Mouse (Mus musculus) MEL (cell line): ENCODE measurements at regions not wholly inside any gene's neighbourhood (a gene's known extent, or its start where the extent isn't known, plus 50 kb on each side); places are given as distances from the start of the nearest gene placed in this dataset.

ENCODE experiments used
- DNase-seq: peaks from one replicate; pipeline ENCODE4 v3.0.0; 2011; ENCODE audit warnings: low read depth, low spot score
- H3K27ac ChIP-seq: 2 replicates; pipeline ENCODE4 v1.5.1; 2012; ENCODE audit warnings: low read depth, mild to moderate bottlenecking, control low read depth, low read length, moderate library complexity; ENCODE audit not compliant: control insufficient read depth
- H3K27me3 ChIP-seq, 2 experiments: fragments of 150-350 bp in 1 of 2; sonication (generic) in 1 of 2; 2 replicates each; pipeline ENCODE4 v1.6.1; 2012; ENCODE audit warnings: low read length in 2 of 2, mild to moderate bottlenecking in 2 of 2, improper control_type of control experiment in 1 of 2, moderate library complexity in 1 of 2; ENCODE audit not compliant: insufficient read depth in 2 of 2, control insufficient read depth in 1 of 2
- H3K36me3 ChIP-seq, 2 experiments: 2 replicates each; pipeline ENCODE4 v1.6.1; 2012 to 2014; ENCODE audit warnings: low read length in 2 of 2, improper control_type of control experiment in 1 of 2, inconsistent platforms in 1 of 2, mild to moderate bottlenecking in 1 of 2; ENCODE audit not compliant: insufficient read depth in 2 of 2, control insufficient read depth in 1 of 2
- H3K4me1 ChIP-seq, 2 experiments: fragments of 150-350 bp in 1 of 2; sonication (generic) in 1 of 2; 2 replicates each; pipeline ENCODE4 v1.6.1; 2012; ENCODE audit warnings: low read length in 2 of 2, improper control_type of control experiment in 1 of 2, mild to moderate bottlenecking in 1 of 2; ENCODE audit not compliant: insufficient read depth in 2 of 2, control insufficient read depth in 1 of 2
- H3K4me3 ChIP-seq, 2 experiments: fragments of 150-350 bp in 1 of 2; sonication (generic) in 1 of 2; 2 replicates each; pipeline ENCODE4 v1.5.1; 2012; ENCODE audit warnings: low read depth in 2 of 2, low read length in 2 of 2, mild to moderate bottlenecking in 2 of 2, moderate library complexity in 2 of 2, control low read depth in 1 of 2, improper control_type of control experiment in 1 of 2; ENCODE audit not compliant: control insufficient read depth in 1 of 2, insufficient read depth in 1 of 2
- H3K79me2 ChIP-seq: 2 replicates; pipeline ENCODE4 v1.6.1; 2012; ENCODE audit warnings: mild to moderate bottlenecking, low read length, moderate library complexity; ENCODE audit not compliant: control insufficient read depth, poor library complexity, insufficient read depth
- H3K9ac ChIP-seq: 2 replicates; pipeline ENCODE4 v1.6.1; 2012; ENCODE audit warnings: low read depth, mild to moderate bottlenecking, control low read depth, low read length, moderate library complexity; ENCODE audit not compliant: control insufficient read depth, poor library complexity, severe bottlenecking
- H3K9me3 ChIP-seq: fragments of 150-350 bp; sonication (generic); replicated peaks from 2 replicates; pipeline ENCODE4 v1.6.1; 2012; ENCODE audit warnings: mild to moderate bottlenecking, low read length, improper control_type of control experiment, moderate library complexity; ENCODE audit not compliant: insufficient read depth
- CHD1 ChIP-seq: IDR thresholded peaks from 2 replicates; pipeline ENCODE4 v1.6.1; 2012; ENCODE audit warnings: low read depth, mild to moderate bottlenecking, inconsistent platforms, low read length, improper control_type of control experiment
- CHD2 ChIP-seq: IDR thresholded peaks from 2 replicates; pipeline ENCODE4 v1.6.1; 2011; ENCODE audit warnings: low read length, improper control_type of control experiment
- ELF1 ChIP-seq: IDR thresholded peaks from 2 replicates; pipeline ENCODE4 v1.6.1; 2014; ENCODE audit warnings: low read depth, mild to moderate bottlenecking, inconsistent platforms, low read length, improper control_type of control experiment, moderate library complexity
- EP300 ChIP-seq, 2 experiments: IDR thresholded peaks; 2 replicates each; pipeline ENCODE4 v1.6.1; 2011; ENCODE audit warnings: improper control_type of control experiment in 2 of 2, low read length in 2 of 2, low read depth in 1 of 2, mild to moderate bottlenecking in 1 of 2
- GATA1 ChIP-seq: IDR thresholded peaks from 2 replicates; pipeline ENCODE4 v1.6.1; 2011; ENCODE audit warnings: low read depth, low read length, improper control_type of control experiment
- HCFC1 ChIP-seq: IDR thresholded peaks from 2 replicates; pipeline ENCODE4 v1.6.1; 2012; ENCODE audit warnings: low read depth, mild to moderate bottlenecking, inconsistent platforms, low read length, improper control_type of control experiment, moderate library complexity
- KAT2A ChIP-seq: conservative IDR thresholded peaks from 2 replicates; pipeline ENCODE4 v1.6.1; 2012; ENCODE audit warnings: low read depth, low read length, improper control_type of control experiment, inconsistent platforms
- MAX ChIP-seq: IDR thresholded peaks from 2 replicates; pipeline ENCODE4 v1.6.1; 2011; ENCODE audit warnings: low read length, improper control_type of control experiment
- MAZ ChIP-seq: IDR thresholded peaks from 2 replicates; pipeline ENCODE4 v1.6.1; 2012; ENCODE audit warnings: low read depth, mild to moderate bottlenecking, inconsistent platforms, low read length, improper control_type of control experiment
- MEF2A ChIP-seq: IDR thresholded peaks from 2 replicates; pipeline ENCODE4 v1.6.1; 2014; ENCODE audit warnings: low read depth, mild to moderate bottlenecking, inconsistent platforms, low read length, improper control_type of control experiment; ENCODE audit not compliant: poor library complexity, insufficient replicate concordance, severe bottlenecking; ENCODE audit errors: extremely low read depth
- MXI1 ChIP-seq: IDR thresholded peaks from 2 replicates; pipeline ENCODE4 v1.6.1; 2011; ENCODE audit warnings: mild to moderate bottlenecking, low read depth, low read length, improper control_type of control experiment
- MYC ChIP-seq: IDR thresholded peaks from 2 replicates; pipeline ENCODE4 v1.6.1; 2011; ENCODE audit warnings: low read depth, mild to moderate bottlenecking, low read length, improper control_type of control experiment, moderate library complexity
- NELFE ChIP-seq: IDR thresholded peaks from 2 replicates; pipeline ENCODE4 v1.6.1; 2011; ENCODE audit warnings: low read depth, low read length, improper control_type of control experiment
- POLR2A ChIP-seq, 2 experiments: IDR thresholded peaks; 2 replicates each; pipeline ENCODE4 v1.6.1; 2011 to 2012; ENCODE audit warnings: low read length in 2 of 2, mild to moderate bottlenecking in 2 of 2, control low read depth in 1 of 2, improper control_type of control experiment in 1 of 2, low read depth in 1 of 2, moderate library complexity in 1 of 2; ENCODE audit not compliant: control insufficient read depth in 1 of 2, insufficient read depth in 1 of 2, poor library complexity in 1 of 2
- POLR2AphosphoS5 ChIP-seq: IDR thresholded peaks from 2 replicates; pipeline ENCODE4 v1.6.1; 2012; ENCODE audit warnings: low read depth, borderline replicate concordance, mild to moderate bottlenecking, inconsistent platforms, low read length, moderate library complexity, mixed read lengths
- SIN3A ChIP-seq: IDR thresholded peaks from 2 replicates; pipeline ENCODE4 v1.6.1; 2012; ENCODE audit warnings: low read length, improper control_type of control experiment, inconsistent platforms
- SMC3 ChIP-seq: IDR thresholded peaks from 2 replicates; pipeline ENCODE4 v1.6.1; 2011; ENCODE audit warnings: low read depth, low read length, improper control_type of control experiment
- TCF12 ChIP-seq: IDR thresholded peaks from 2 replicates; pipeline ENCODE4 v1.6.1; 2014; ENCODE audit warnings: low read depth, mild to moderate bottlenecking, inconsistent platforms, low read length, improper control_type of control experiment, moderate library complexity
- UBTF ChIP-seq: IDR thresholded peaks from 2 replicates; pipeline ENCODE4 v1.6.1; 2012; ENCODE audit warnings: low read depth, mild to moderate bottlenecking, inconsistent platforms, low read length, improper control_type of control experiment, moderate library complexity, borderline replicate concordance; ENCODE audit not compliant: insufficient read depth
- USF1 ChIP-seq: IDR thresholded peaks from 2 replicates; pipeline ENCODE4 v1.6.1; 2014; ENCODE audit warnings: low read depth, mild to moderate bottlenecking, inconsistent platforms, low read length, improper control_type of control experiment, moderate library complexity
- USF2 ChIP-seq, 2 experiments: IDR thresholded peaks; 2 replicates each; pipeline ENCODE4 v1.6.1; 2011 to 2012; ENCODE audit warnings: improper control_type of control experiment in 2 of 2, low read length in 2 of 2, borderline replicate concordance in 1 of 2, inconsistent platforms in 1 of 2, low read depth in 1 of 2, mild to moderate bottlenecking in 1 of 2; ENCODE audit not compliant: insufficient read depth in 1 of 2
- ZC3H11A ChIP-seq: IDR thresholded peaks from 2 replicates; pipeline ENCODE4 v1.6.1; 2012; ENCODE audit warnings: low read depth, mild to moderate bottlenecking, inconsistent platforms, low read length, improper control_type of control experiment

- no peak overlapping the region for H3K4me3 ChIP-seq
- TF ChIP-seq SIN3A (no peak), MXI1 (no peak), MEF2A (no peak), UBTF (no peak), MYC (no peak), SMC3 (no peak), KAT2A (no peak), MAX (no peak), HCFC1 (no peak), CHD2 (no peak), MAZ (no peak), NELFE (no peak), EP300 (IDR thresholded peaks at IDR 0.05; ENCODE audit: low read depth in 1 of 2, low read length in 2 of 2) (no peak), USF1 (no peak), POLR2AphosphoS5 (no peak), GATA1 (no peak), TCF12 (no peak), USF2 (IDR thresholded peaks at IDR 0.05; ENCODE audit: borderline replicate concordance in 1 of 2, insufficient read depth in 1 of 2, low read depth in 1 of 2, low read length in 2 of 2) (no peak), ZC3H11A (no peak), CHD1 (no peak)
- H3K27me3 ChIP-seq = no peaks in the 10 kb centered on the region
Observed at GRCm38 (mm10) chrX:99225111-99225752, 89.3 kb downstream of the Efnb1 start.

GRCm38 (mm10) chrX:99222017-99222416 is 86.1 kb downstream of the Efnb1 start:
- no peaks in the 10 kb centered on the region for H3K27me3 ChIP-seq
- no peaks in the 10 kb centered on the region for H3K9me3 ChIP-seq
- no peaks in the 10 kb centered on the region for H3K36me3 ChIP-seq
- no peak overlapping the region for H3K27ac ChIP-seq
- no peaks in the 10 kb centered on the region for H3K4me1 ChIP-seq
- TF ChIP-seq POLR2A (IDR thresholded peaks at IDR 0.05; ENCODE audit: control insufficient read depth in 1 of 2, insufficient read depth in 1 of 2, low read depth in 1 of 2, low read length in 2 of 2, poor library complexity in 1 of 2) = no peak
- TF ChIP-seq ELF1 = no peak
- H3K4me3 ChIP-seq = no peak overlapping the region
- no peak overlapping the region for H3K9ac ChIP-seq
- H3K79me2 ChIP-seq = no peaks in the 10 kb centered on the region
- peak; percentile 3 for DNase-seq

More at GRCm38 (mm10) chrX:99225111-99225752, 89.3 kb downstream of the Efnb1 start:
- no peak overlapping the region for H3K9ac ChIP-seq
- no peaks in the 10 kb centered on the region for H3K4me1 ChIP-seq
- no peak for DNase-seq
- no peaks in the 10 kb centered on the region for H3K79me2 ChIP-seq
- H3K27ac ChIP-seq = no peak overlapping the region
- no peaks in the 10 kb centered on the region for H3K36me3 ChIP-seq
- H3K9me3 ChIP-seq = no peaks in the 10 kb centered on the region
